Mouse (Mus musculus): ENCODE results near the gene Lypd6. TPM values are rescaled to one million over a fixed set of nuclear protein-coding genes. Genes with fewer than 3 reads are reported as not detected.

Gene Lypd6
- polyA plus RNA-seq, 1 experiment from 2014 or later, result 14.7 TPM

GRCm38 (mm10) chr2:50069571-50070295 lies 3.5 kb downstream of the Lypd6 start:
- H3K4me1 ChIP-seq, result peaks cover 19% of the 10 kb centered on the region
- ATAC-seq (ENCODE audit: low FRiP score), result no peak
- H3K9ac ChIP-seq (replicated peaks), result no peak overlapping the region
- no peaks in the 10 kb centered on the region for H3K9me3 ChIP-seq (replicated peaks)
- 0 out of 2 replicates have a peak, but pooled peaks cover 4% of the 10 kb centered on the region for H3K27me3 ChIP-seq (replicated peaks)
- no peaks in the 10 kb centered on the region for H3K36me3 ChIP-seq
- WGBS, result 56% methylated on average over 13 of the region's 13 CpGs
- no peak overlapping the region for H3K4me2 ChIP-seq
- H3K4me3 ChIP-seq (replicated peaks), result no peak overlapping the region
- H3K27ac ChIP-seq (replicated peaks), result no peak overlapping the region

GRCm38 (mm10) chr2:50072158-50072557 lies 5.9 kb downstream of the Lypd6 start:
- Histone ChIP-seq H3K36me3 (no peaks in the 10 kb centered on the region), H3K4me3 (replicated peaks) (no peak overlapping the region), H3K4me2 (no peak overlapping the region), H3K9me3 (replicated peaks) (no peaks in the 10 kb centered on the region), H3K9ac (replicated peaks) (no peak overlapping the region), H3K27me3 (replicated peaks) (0 out of 2 replicates have a peak, but pooled peaks cover 4% of the 10 kb centered on the region), H3K4me1 (peaks cover 6% of the 10 kb centered on the region), H3K27ac (replicated peaks) (no peak overlapping the region)
- no peak for ATAC-seq (ENCODE audit: low FRiP score)
- 91% methylated on average over 4 of the region's 4 CpGs for WGBS

GRCm38 (mm10) chr2:50084746-50085145 lies 18.5 kb downstream of the Lypd6 start:
- H3K4me1 ChIP-seq, result no peaks in the 10 kb centered on the region
- no peak for ATAC-seq (ENCODE audit: low FRiP score)
- no peaks in the 10 kb centered on the region for H3K9me3 ChIP-seq (replicated peaks)
- no peak overlapping the region for H3K4me2 ChIP-seq
- H3K36me3 ChIP-seq, result no peaks in the 10 kb centered on the region
- H3K9ac ChIP-seq (replicated peaks), result no peak overlapping the region
- 83% methylated on average over 3 of the region's 3 CpGs for WGBS
- H3K27me3 ChIP-seq (replicated peaks), result no peaks in the 10 kb centered on the region
- no peak overlapping the region for H3K4me3 ChIP-seq (replicated peaks)
- H3K27ac ChIP-seq (replicated peaks), result no peak overlapping the region

- Histone ChIP-seq H3K27me3 (replicated peaks) (no peaks in the 10 kb centered on the region), H3K9ac (replicated peaks) (no peak overlapping the region), H3K9me3 (replicated peaks) (no peaks in the 10 kb centered on the region), H3K27ac (replicated peaks) (no peak overlapping the region), H3K4me2 (no peak overlapping the region), H3K36me3 (no peaks in the 10 kb centered on the region), H3K4me3 (replicated peaks) (no peak overlapping the region), H3K4me1 (no peaks in the 10 kb centered on the region)
- WGBS, result 55% methylated on average over 3 of the region's 3 CpGs
- no peak for ATAC-seq (ENCODE audit: low FRiP score)
Observed at GRCm38 (mm10) chr2:50087761-50088160, 21.5 kb downstream of the Lypd6 start.

GRCm38 (mm10) chr2:50096336-50096735 lies 30.1 kb downstream of the Lypd6 start:
- Histone ChIP-seq H3K9ac (replicated peaks) (no peak overlapping the region), H3K36me3 (no peaks in the 10 kb centered on the region), H3K4me1 (peaks cover 18% of the 10 kb centered on the region), H3K9me3 (replicated peaks) (no peaks in the 10 kb centered on the region), H3K27me3 (replicated peaks) (no peaks in the 10 kb centered on the region), H3K4me3 (replicated peaks) (no peak overlapping the region), H3K4me2 (no peak overlapping the region), H3K27ac (replicated peaks) (no peak overlapping the region)
- no peak for ATAC-seq (ENCODE audit: low FRiP score)
- 59% methylated on average over 3 of the region's 3 CpGs for WGBS

GRCm38 (mm10) chr2:50100364-50101151 lies 34.3 kb downstream of the Lypd6 start:
- Histone ChIP-seq H3K36me3 (no peaks in the 10 kb centered on the region), H3K9ac (replicated peaks) (no peak overlapping the region), H3K4me3 (replicated peaks) (no peak overlapping the region), H3K4me1 (peaks cover 24% of the 10 kb centered on the region), H3K9me3 (replicated peaks) (no peaks in the 10 kb centered on the region), H3K4me2 (no peak overlapping the region), H3K27me3 (replicated peaks) (no peaks in the 10 kb centered on the region), H3K27ac (replicated peaks) (peak overlapping the region; percentile 18; the same call in 1 of the 2 replicates)
- WGBS, result 10% methylated on average over 9 of the region's 9 CpGs
- ATAC-seq (ENCODE audit: low FRiP score), result peak; percentile 73; the same call in 1 of the 2 replicates

DNA sequence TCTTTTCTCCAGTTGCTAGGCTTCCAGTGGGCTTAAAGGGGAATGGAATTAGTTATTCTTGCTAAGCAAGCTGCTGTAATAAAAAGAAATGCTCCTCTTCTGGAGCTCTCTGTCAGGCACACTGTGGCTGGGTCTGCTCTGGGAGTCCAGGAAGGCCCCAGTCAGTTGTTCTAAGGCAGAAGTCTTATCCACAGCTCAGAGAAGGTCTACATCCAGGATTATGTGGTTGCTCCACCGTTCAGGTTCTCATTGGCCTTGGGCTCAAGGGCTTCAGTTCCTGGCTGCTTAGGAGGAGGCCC lies 34.9 kb downstream of the Lypd6 start:
- Histone ChIP-seq H3K9me3 (replicated peaks) (no peaks in the 10 kb centered on the region), H3K9ac (replicated peaks) (no peak overlapping the region), H3K27ac (replicated peaks) (no peak overlapping the region; the same call in 1 of the 2 replicates), H3K36me3 (no peaks in the 10 kb centered on the region), H3K27me3 (replicated peaks) (no peaks in the 10 kb centered on the region), H3K4me3 (replicated peaks) (no peak overlapping the region), H3K4me1 (peaks cover 24% of the 10 kb centered on the region), H3K4me2 (no peak overlapping the region)
- ATAC-seq (ENCODE audit: low FRiP score), result peak; percentile 47; the same call in 1 of the 2 replicates
- 79% methylated on average over 1 of the region's 1 CpGs for WGBS

GRCm38 (mm10) chr2:50103850-50104503 lies 37.7 kb downstream of the Lypd6 start:
- no peak overlapping the region for H3K27ac ChIP-seq (replicated peaks)
- no peaks in the 10 kb centered on the region for H3K9me3 ChIP-seq (replicated peaks)
- no peaks in the 10 kb centered on the region for H3K27me3 ChIP-seq (replicated peaks)
- no peak for ATAC-seq (ENCODE audit: low FRiP score)
- no peak overlapping the region for H3K9ac ChIP-seq (replicated peaks)
- H3K36me3 ChIP-seq, result no peaks in the 10 kb centered on the region
- peaks cover 21% of the 10 kb centered on the region for H3K4me1 ChIP-seq
- H3K4me3 ChIP-seq (replicated peaks), result no peak overlapping the region
- WGBS, result 71% methylated on average over 7 of the region's 7 CpGs
- no peak overlapping the region for H3K4me2 ChIP-seq

DNA sequence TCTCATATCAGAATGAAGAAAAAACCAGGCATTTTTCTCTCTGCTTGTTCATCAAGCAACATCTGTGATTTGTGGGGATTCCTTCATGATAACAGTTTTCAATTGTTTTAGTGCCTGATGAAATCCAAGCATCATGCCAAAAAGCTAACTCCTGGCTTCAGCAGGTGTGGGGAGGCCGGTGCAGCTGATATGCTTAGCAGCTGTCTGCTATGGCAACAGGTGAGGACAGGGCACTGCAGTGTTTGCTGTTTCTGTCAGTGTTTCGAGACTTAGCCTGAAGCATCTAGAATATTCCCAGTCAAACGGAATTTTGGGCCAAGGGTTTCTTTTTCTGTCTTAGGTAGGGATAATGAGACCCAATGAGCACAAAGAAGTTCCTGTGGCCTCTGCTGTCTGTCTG lies 39.4 kb downstream of the Lypd6 start:
- Histone ChIP-seq H3K9me3 (replicated peaks) (no peaks in the 10 kb centered on the region), H3K27ac (replicated peaks) (no peak overlapping the region), H3K36me3 (no peaks in the 10 kb centered on the region), H3K27me3 (replicated peaks) (no peaks in the 10 kb centered on the region), H3K9ac (replicated peaks) (no peak overlapping the region), H3K4me2 (no peak overlapping the region), H3K4me3 (replicated peaks) (no peak overlapping the region), H3K4me1 (peaks cover 22% of the 10 kb centered on the region)
- ATAC-seq (ENCODE audit: low FRiP score), result no peak
- 84% methylated on average over 3 of the region's 3 CpGs for WGBS

DNA sequence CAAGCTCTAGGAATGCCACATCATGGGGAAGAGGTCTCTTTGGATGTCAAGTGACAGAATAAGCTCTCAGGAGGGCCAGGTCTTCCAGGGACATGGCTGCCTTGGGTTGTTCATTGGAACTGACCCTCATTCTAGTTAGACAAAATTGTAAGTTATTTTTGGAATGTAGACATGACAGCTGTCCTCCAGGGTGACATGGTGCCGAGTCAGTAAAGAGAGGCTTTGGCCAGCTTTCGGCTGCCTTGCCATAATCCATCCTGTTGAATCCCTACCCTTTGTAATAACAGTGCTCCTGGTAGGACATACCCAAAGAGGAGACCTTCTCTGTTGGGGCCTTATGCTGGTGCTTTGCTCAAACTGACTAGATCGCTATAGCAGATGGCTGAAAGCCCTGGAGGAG lies 39.8 kb downstream of the Lypd6 start:
- Histone ChIP-seq H3K4me2 (no peak overlapping the region), H3K4me3 (replicated peaks) (no peak overlapping the region), H3K9me3 (replicated peaks) (no peaks in the 10 kb centered on the region), H3K27me3 (replicated peaks) (no peaks in the 10 kb centered on the region), H3K27ac (replicated peaks) (no peak overlapping the region), H3K9ac (replicated peaks) (no peak overlapping the region), H3K4me1 (peaks cover 21% of the 10 kb centered on the region), H3K36me3 (no peaks in the 10 kb centered on the region)
- WGBS, result 88% methylated on average over 3 of the region's 3 CpGs
- ATAC-seq (ENCODE audit: low FRiP score), result no peak

- no peaks in the 10 kb centered on the region for H3K36me3 ChIP-seq
- WGBS, result 71% methylated on average over 3 of the region's 3 CpGs
- H3K4me1 ChIP-seq, result peaks cover 17% of the 10 kb centered on the region
Observed at GRCm38 (mm10) chr2:50106879-50107278, 40.6 kb downstream of the Lypd6 start.

GRCm38 (mm10) chr2:50110167-50110566 lies 43.9 kb downstream of the Lypd6 start:
- Histone ChIP-seq H3K4me1 (peaks cover 16% of the 10 kb centered on the region), H3K9ac (replicated peaks) (no peak overlapping the region), H3K9me3 (replicated peaks) (no peaks in the 10 kb centered on the region), H3K36me3 (no peaks in the 10 kb centered on the region), H3K27ac (replicated peaks) (peak overlapping the region; percentile 58), H3K4me3 (replicated peaks) (no peak overlapping the region), H3K27me3 (replicated peaks) (no peaks in the 10 kb centered on the region), H3K4me2 (no peak overlapping the region)
- ATAC-seq (ENCODE audit: low FRiP score), result no peak
- 48% methylated on average over 10 of the region's 10 CpGs for WGBS

More at GRCm38 (mm10) chr2:50106879-50107278, 40.6 kb downstream of the Lypd6 start:
- H3K9me3 ChIP-seq (replicated peaks), result no peaks in the 10 kb centered on the region
- no peak overlapping the region for H3K9ac ChIP-seq (replicated peaks)
- H3K4me3 ChIP-seq (replicated peaks), result no peak overlapping the region
- no peak for ATAC-seq (ENCODE audit: low FRiP score)
- no peak overlapping the region for H3K4me2 ChIP-seq
- no peak overlapping the region for H3K27ac ChIP-seq (replicated peaks)
- no peaks in the 10 kb centered on the region for H3K27me3 ChIP-seq (replicated peaks)

All from neural tube, embryonic 15.5 days (tissue).